Mouse (Mus musculus): Measurements from ENCODE around the gene Eaf1. TPM values are rescaled to one million over a fixed set of nuclear protein-coding genes. Genes with fewer than 3 reads are reported as not detected.

The Eaf1 gene
- polyA plus RNA-seq, 1 experiment = 38.1 TPM

GRCm38 (mm10) chr14:31532656-31533055 lies 38.5 kb downstream of the Eaf1 start:
- Histone ChIP-seq H3K4me3 (replicated peaks; ENCODE audit: extremely low read depth, low read depth, low read length) (no peak overlapping the region), H3K4me1 (ENCODE audit: control insufficient read depth, insufficient read depth, low read length) (no peaks in the 10 kb centered on the region)
- WGBS = 62% methylated on average over 3 of the region's 3 CpGs
- no peak for DNase-seq
- TF ChIP-seq CTCF (IDR thresholded peaks at IDR 0.05; ENCODE audit: insufficient read depth, low read length) (no peak), POLR2A (IDR thresholded peaks at IDR 0.05; ENCODE audit: borderline replicate concordance, extremely low read depth, low read depth, low read length) (no peak)

- no peak for DNase-seq
- WGBS = 35% methylated on average over 6 of the region's 6 CpGs
- Histone ChIP-seq H3K4me3 (replicated peaks; ENCODE audit: extremely low read depth, low read depth, low read length) (no peak overlapping the region), H3K4me1 (ENCODE audit: control insufficient read depth, insufficient read depth, low read length) (no peaks in the 10 kb centered on the region)
- TF ChIP-seq POLR2A (IDR thresholded peaks at IDR 0.05; ENCODE audit: borderline replicate concordance, extremely low read depth, low read depth, low read length) (no peak), CTCF (IDR thresholded peaks at IDR 0.05; ENCODE audit: insufficient read depth, low read length) (no peak)
These were observed 43.1 kb downstream of the Eaf1 start for GRCm38 (mm10) chr14:31537298-31537697.

DNA sequence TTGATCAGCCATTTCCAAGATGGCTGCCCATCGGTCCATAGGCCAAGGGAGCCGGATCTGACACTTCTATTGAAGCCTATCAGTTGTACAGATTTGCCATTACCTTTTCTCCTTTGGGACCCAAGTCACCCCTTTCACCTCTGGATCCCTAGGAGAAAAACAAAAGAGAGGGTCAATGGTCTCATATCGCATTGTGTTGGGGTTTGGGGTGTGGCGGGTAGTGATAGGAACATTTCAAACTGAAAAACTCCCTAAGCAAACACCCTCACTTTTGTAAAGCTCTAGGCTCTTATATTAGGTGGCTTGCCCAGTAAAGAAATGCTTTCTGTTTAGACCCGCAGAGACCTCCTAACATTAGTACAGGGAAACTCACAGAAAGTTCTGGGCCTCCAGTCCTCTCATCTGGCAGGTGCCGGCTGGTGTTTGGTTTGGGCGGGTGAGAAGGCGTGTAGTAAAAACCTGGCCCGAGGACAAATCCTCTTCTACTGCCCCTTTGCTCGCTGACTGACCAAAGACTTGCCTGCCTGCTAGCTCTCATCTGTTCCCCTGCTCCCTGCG lies 49.8 kb downstream of the Eaf1 start:
- Histone ChIP-seq H3K4me1 (ENCODE audit: control insufficient read depth, insufficient read depth, low read length) (no peaks in the 10 kb centered on the region), H3K4me3 (replicated peaks; ENCODE audit: extremely low read depth, low read depth, low read length) (no peak overlapping the region)
- no peak for DNase-seq
- TF ChIP-seq POLR2A (IDR thresholded peaks at IDR 0.05; ENCODE audit: borderline replicate concordance, extremely low read depth, low read depth, low read length) (no peak), CTCF (IDR thresholded peaks at IDR 0.05; ENCODE audit: insufficient read depth, low read length) (no peak)
- WGBS = 71% methylated on average over 11 of the region's 11 CpGs

DNA sequence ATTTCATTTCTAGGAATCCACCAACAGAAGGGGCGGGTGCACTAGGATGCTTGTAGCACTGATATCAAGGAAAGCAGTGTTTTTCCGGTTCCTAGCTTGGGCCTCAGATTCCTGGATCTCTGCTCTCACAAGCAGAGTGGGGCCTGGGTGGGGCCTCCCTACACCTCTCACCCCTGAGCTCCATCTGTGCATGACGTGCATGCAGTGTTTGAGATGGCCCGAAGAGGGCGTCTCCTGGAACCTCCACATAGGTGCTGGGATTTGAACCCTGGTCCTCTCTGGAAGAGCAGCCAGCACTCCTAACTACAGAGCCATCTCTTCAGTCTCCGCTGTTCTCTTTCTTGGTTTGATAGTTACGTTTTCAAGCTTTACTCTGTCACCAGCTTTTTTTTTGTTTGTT lies 60.8 kb downstream of the Eaf1 start:
- H3K4me3 ChIP-seq (replicated peaks; ENCODE audit: extremely low read depth, low read depth, low read length) = no peak overlapping the region
- no peak for DNase-seq
- TF ChIP-seq CTCF (IDR thresholded peaks at IDR 0.05; ENCODE audit: insufficient read depth, low read length) (no peak), POLR2A (IDR thresholded peaks at IDR 0.05; ENCODE audit: borderline replicate concordance, extremely low read depth, low read depth, low read length) (no peak)
- no peaks in the 10 kb centered on the region for H3K4me1 ChIP-seq (ENCODE audit: control insufficient read depth, insufficient read depth, low read length)
- WGBS = 89% methylated on average over 7 of the region's 7 CpGs

DNA sequence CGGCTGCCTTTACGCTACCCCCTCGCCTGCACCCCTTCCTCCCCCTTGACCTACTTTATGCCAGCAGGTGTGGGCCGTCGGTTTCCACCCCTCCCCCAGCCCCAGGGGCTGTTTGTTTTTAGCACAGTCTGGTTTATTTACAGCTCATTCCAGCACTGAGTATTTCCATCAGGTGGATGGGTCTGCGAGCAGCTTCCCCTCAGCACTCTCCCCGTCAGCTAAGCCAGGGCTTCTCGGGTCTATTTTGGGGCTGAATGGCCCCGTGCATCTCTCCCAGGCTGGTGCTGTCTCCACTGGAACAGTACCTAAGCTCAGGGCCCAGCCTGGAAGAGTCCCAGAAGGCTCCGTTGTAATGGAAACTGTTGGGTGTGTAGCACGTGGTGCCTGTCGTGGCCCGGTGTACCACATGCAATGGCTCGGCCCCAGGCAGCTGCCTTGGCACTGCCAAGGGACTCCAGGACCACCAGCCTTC lies 61.8 kb downstream of the Eaf1 start:
- no peak for DNase-seq
- 43% methylated on average over 14 of the region's 14 CpGs for WGBS
- TF ChIP-seq POLR2A (IDR thresholded peaks at IDR 0.05; ENCODE audit: borderline replicate concordance, extremely low read depth, low read depth, low read length) = no peak
- TF ChIP-seq CTCF (IDR thresholded peaks at IDR 0.05; ENCODE audit: insufficient read depth, low read length) = no peak
- H3K4me1 ChIP-seq (ENCODE audit: control insufficient read depth, insufficient read depth, low read length) = no peaks in the 10 kb centered on the region
- no peak overlapping the region for H3K4me3 ChIP-seq (replicated peaks; ENCODE audit: extremely low read depth, low read depth, low read length)

DNA sequence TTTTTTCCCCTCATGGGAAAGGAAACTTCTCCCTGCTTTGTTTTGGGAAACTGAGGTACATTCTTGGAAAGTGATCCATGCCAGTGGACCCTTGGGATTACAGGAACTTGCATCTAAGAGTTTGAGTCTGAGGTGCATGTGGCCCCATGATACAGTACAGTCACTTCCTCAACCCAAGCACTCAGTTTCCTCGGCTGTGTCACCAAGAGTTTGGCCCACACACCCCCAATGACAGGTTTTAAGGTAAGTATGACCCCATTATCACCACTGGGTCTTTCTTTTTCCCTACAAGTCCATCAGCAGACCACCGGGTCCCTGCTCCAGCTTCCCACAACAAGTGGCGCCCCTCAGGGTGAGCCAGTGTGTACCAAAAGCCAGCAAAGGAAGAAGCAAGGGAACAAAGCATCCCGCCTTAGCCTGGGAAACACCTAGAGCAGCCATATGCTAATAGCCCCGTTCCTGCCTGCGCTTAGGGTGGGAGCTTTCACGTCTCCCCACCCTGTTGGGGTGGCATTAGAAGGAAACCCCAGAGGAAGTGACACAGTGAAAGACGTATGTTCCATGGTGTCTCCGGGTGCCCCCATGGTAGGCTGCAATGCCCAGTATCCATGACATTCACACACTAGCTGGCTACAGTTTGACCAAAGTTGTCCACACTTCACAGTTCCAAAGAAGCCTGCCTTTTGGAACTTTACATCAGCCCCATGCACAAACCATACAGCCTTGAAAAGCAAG lies 62.5 kb downstream of the Eaf1 start:
- 79% methylated on average over 9 of the region's 9 CpGs for WGBS
- DNase-seq = no peak
- Histone ChIP-seq H3K4me1 (ENCODE audit: control insufficient read depth, insufficient read depth, low read length) (no peaks in the 10 kb centered on the region), H3K4me3 (replicated peaks; ENCODE audit: extremely low read depth, low read depth, low read length) (no peak overlapping the region)
- TF ChIP-seq POLR2A (IDR thresholded peaks at IDR 0.05; ENCODE audit: borderline replicate concordance, extremely low read depth, low read depth, low read length) (no peak), CTCF (IDR thresholded peaks at IDR 0.05; ENCODE audit: insufficient read depth, low read length) (no peak)

DNA sequence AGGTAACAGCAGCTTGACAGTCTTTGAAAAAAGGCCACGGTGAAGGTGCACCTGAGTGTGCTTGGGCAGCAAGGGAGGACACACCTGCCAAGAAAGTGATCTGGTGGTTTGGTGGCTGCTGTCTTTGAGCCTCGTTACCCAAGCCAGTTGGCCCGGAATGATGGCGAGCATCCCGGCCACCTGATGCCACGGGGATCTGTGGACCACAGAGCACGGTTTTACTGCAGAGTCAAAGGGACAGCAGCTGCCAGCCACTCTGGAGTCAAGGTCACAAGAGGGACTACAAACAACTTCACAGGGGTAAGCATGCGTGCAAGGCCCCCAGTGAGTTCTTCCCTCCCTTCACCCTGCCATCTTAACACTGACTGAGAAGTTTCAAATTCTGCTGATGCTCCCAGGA lies 63.1 kb downstream of the Eaf1 start:
- WGBS = 81% methylated on average over 8 of the region's 8 CpGs
- DNase-seq = no peak
- no peaks in the 10 kb centered on the region for H3K4me1 ChIP-seq (ENCODE audit: control insufficient read depth, insufficient read depth, low read length)

GRCm38 (mm10) chr14:31557784-31558183 lies 63.6 kb downstream of the Eaf1 start:
- H3K4me1 ChIP-seq (ENCODE audit: control insufficient read depth, insufficient read depth, low read length) = no peaks in the 10 kb centered on the region
- no peak for DNase-seq
- TF ChIP-seq CTCF (IDR thresholded peaks at IDR 0.05; ENCODE audit: insufficient read depth, low read length) (no peak), POLR2A (IDR thresholded peaks at IDR 0.05; ENCODE audit: borderline replicate concordance, extremely low read depth, low read depth, low read length) (no peak)
- no peak overlapping the region for H3K4me3 ChIP-seq (replicated peaks; ENCODE audit: extremely low read depth, low read depth, low read length)
- 66% methylated on average over 9 of the region's 9 CpGs for WGBS

More for the DNA sequence above, 63.1 kb downstream of the Eaf1 start:
- no peak overlapping the region for H3K4me3 ChIP-seq (replicated peaks; ENCODE audit: extremely low read depth, low read depth, low read length)
- TF ChIP-seq POLR2A (IDR thresholded peaks at IDR 0.05; ENCODE audit: borderline replicate concordance, extremely low read depth, low read depth, low read length) = no peak
- no peak for TF ChIP-seq CTCF (IDR thresholded peaks at IDR 0.05; ENCODE audit: insufficient read depth, low read length)

GRCm38 (mm10) chr14:31559216-31559615 lies 65.0 kb downstream of the Eaf1 start:
- TF ChIP-seq POLR2A (IDR thresholded peaks at IDR 0.05; ENCODE audit: borderline replicate concordance, extremely low read depth, low read depth, low read length) (no peak), CTCF (IDR thresholded peaks at IDR 0.05; ENCODE audit: insufficient read depth, low read length) (no peak)
- 36% methylated on average over 5 of the region's 5 CpGs for WGBS
- no peaks in the 10 kb centered on the region for H3K4me1 ChIP-seq (ENCODE audit: control insufficient read depth, insufficient read depth, low read length)
- peak; percentile 14 for DNase-seq
- H3K4me3 ChIP-seq (replicated peaks; ENCODE audit: extremely low read depth, low read depth, low read length) = no peak overlapping the region

Other genes with a start within 250 kb of the Eaf1 start
- gene Phf7, start 243.1 kb upstream of the Eaf1 start, polyA plus RNA-seq (2012; rRNA removed) = 4.8 and 5.4 TPM in 2 replicates
- 43.9 and 48.3 TPM in 2 replicates for gene Bap1, start 242.9 kb upstream of the Eaf1 start, polyA plus RNA-seq (2012; rRNA removed)
- gene Dnah1, start 170.5 kb upstream of the Eaf1 start, polyA plus RNA-seq (2012; rRNA removed) = 3.9 and 5.5 TPM in 2 replicates
- gene Capn7, start 157.8 kb upstream of the Eaf1 start, polyA plus RNA-seq (2012; rRNA removed) = 11.0 and 12.2 TPM in 2 replicates
- 40.9 and 50.1 TPM in 2 replicates for gene Sh3bp5, start 58.3 kb upstream of the Eaf1 start, polyA plus RNA-seq (2012; rRNA removed)
- gene Mettl6, start 641 bp downstream of the Eaf1 start, polyA plus RNA-seq (2012; rRNA removed) = 5.4 and 10.2 TPM in 2 replicates
- gene Colq, start 96.9 kb downstream of the Eaf1 start, polyA plus RNA-seq (2012; rRNA removed) = 37.6 and 55.3 TPM in 2 replicates
- gene Gm49387, start 146.5 kb downstream of the Eaf1 start, polyA plus RNA-seq (2012; rRNA removed) = not detected in 2 replicates
- gene Btd, start 146.6 kb downstream of the Eaf1 start, polyA plus RNA-seq (2012; rRNA removed) = 27.5 and 52.3 TPM in 2 replicates
- 7.8 and 10.7 TPM in 2 replicates for gene Hacl1, start 146.9 kb downstream of the Eaf1 start, polyA plus RNA-seq (2012; rRNA removed)